Mouse (Mus musculus) embryo, embryonic 10.5 days (tissue): ENCODE measurements around the gene Fabp2.

Experiments
- DNase-seq: peaks from one replicate; pipeline ENCODE4 v3.0.0-alpha.2; 2015; ENCODE audit warnings: low spot score

The Fabp2 gene

GRCm38 (mm10) chr3:122894772-122895171, at the start of gene Fabp2:
Fabp2 (plus strand) TSS chr3:122895072.
- no peak for DNase-seq

- DNase-seq: no peak
Measured at GRCm38 (mm10) chr3:122848410-122849034, 46.4 kb upstream of the Fabp2 start.

- DNase-seq: no peak
Measured at GRCm38 (mm10) chr3:122855149-122855548, 39.7 kb upstream of the Fabp2 start.

- DNase-seq: no peak
Measured at GRCm38 (mm10) chr3:122859829-122860228, 35.0 kb upstream of the Fabp2 start.

GRCm38 (mm10) chr3:122860573-122861498, 34.0 kb upstream of the Fabp2 start:
- no peak for DNase-seq

- DNase-seq: no peak
Measured at GRCm38 (mm10) chr3:122865092-122865491, 29.8 kb upstream of the Fabp2 start.

- DNase-seq: no peak
Measured at GRCm38 (mm10) chr3:122868270-122868669, 26.6 kb upstream of the Fabp2 start.

GRCm38 (mm10) chr3:122871596-122871995, 23.3 kb upstream of the Fabp2 start:
- no peak for DNase-seq

GRCm38 (mm10) chr3:122876870-122877269, 18.0 kb upstream of the Fabp2 start:
- no peak for DNase-seq

- DNase-seq: no peak
Measured at GRCm38 (mm10) chr3:122877543-122877942, 17.3 kb upstream of the Fabp2 start.

GRCm38 (mm10) chr3:122878705-122879315, 16.1 kb upstream of the Fabp2 start:
- DNase-seq: no peak

- no peak for DNase-seq
Measured at GRCm38 (mm10) chr3:122887505-122888301, 7.2 kb upstream of the Fabp2 start.

- DNase-seq: no peak
Measured at GRCm38 (mm10) chr3:122888371-122888819, 6.5 kb upstream of the Fabp2 start.

- no peak for DNase-seq
Measured at GRCm38 (mm10) chr3:122895189-122895731, 388 bp downstream of the Fabp2 start.

- DNase-seq: no peak
Measured at GRCm38 (mm10) chr3:122898254-122898653, 3.4 kb downstream of the Fabp2 start.

GRCm38 (mm10) chr3:122903746-122904433, 9.0 kb downstream of the Fabp2 start:
- peak; percentile 86 for DNase-seq

GRCm38 (mm10) chr3:122907841-122908240, 13.0 kb downstream of the Fabp2 start:
- DNase-seq: no peak

GRCm38 (mm10) chr3:122915493-122915892, 20.6 kb downstream of the Fabp2 start:
- no peak for DNase-seq

GRCm38 (mm10) chr3:122916191-122916680, 21.4 kb downstream of the Fabp2 start:
- DNase-seq: no peak

GRCm38 (mm10) chr3:122918672-122919071, 23.8 kb downstream of the Fabp2 start:
- no peak for DNase-seq

- DNase-seq: no peak
Measured at GRCm38 (mm10) chr3:122919260-122919659, 24.4 kb downstream of the Fabp2 start, which contains the start of gene Gm10959. Gm10959 (minus strand) TSS chr3:122919360.
